Mouse (Mus musculus) heart, postnatal 25 days (tissue): ENCODE data around the gene Rbm47. TPM values are rescaled to one million over a fixed set of nuclear protein-coding genes. Genes with fewer than 3 reads are reported as not detected.

Experiments used
- DNase-seq: peaks from one replicate; pipeline ENCODE4 v3.0.0; 2022; ENCODE audit warnings: low spot score
- intact Hi-C: fragments of 180-260 bp; cut with DNase I; formaldehyde crosslinking; loops from one replicate; pipeline ENCODE4 v1.15.1; 2025
- total RNA-seq, 2 experiments: library from RNA; stranded (reverse); gene quantifications; 2 replicates each; pipeline ENCODE4 v1.2.3; 2021

The Rbm47 gene
- total RNA-seq, 2 experiments from 2014 or later, result 1.7 to 2.8 TPM

DNA sequence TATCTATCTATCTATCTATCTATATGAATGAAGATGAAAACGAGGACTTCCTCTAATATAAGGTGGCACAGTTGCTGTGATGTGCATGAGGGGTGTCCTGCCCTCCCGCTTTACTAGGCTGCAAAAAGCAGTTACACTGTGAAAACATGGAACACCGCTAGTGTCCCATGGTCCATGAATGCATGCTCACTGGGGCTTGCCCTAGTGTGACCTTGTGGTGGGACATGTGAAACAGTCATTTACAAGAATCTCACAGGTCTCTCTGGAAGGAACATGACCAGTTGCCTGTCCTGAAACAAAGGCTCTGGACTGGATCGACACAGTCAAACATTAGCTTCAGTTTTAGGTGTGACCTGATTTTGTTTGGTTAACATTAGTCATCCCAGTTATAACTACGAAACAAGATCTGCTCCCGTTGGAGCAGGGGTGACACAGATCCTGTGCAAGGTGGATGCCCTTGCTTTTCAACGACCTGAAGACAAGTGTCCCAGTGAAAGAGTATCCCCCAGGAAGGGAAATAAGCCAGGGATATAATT lies 132.1 kb downstream of the Rbm47 start:
- intact Hi-C loops, result no loop called here
- no peak for DNase-seq

DNA sequence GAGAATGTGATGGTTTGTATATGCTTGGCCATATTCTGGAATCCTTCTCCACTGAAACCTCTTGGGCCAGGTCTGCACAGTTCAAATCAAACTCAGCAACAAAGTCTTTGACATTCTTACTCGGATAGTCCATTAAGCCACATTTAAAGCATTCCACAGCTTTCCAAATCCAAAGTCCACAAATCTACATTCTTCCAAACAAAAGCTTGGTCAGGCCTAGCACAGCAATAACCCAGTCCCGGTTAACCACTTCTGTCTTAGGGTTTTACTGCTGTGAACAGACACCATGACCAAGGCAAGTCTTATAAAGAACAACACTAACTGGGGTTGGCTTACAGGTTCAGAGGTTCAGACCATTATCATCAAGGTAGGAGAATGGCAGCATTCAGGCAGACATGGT lies 133.1 kb downstream of the Rbm47 start:
- intact Hi-C loops, result no loop called here
- DNase-seq, result no peak

DNA sequence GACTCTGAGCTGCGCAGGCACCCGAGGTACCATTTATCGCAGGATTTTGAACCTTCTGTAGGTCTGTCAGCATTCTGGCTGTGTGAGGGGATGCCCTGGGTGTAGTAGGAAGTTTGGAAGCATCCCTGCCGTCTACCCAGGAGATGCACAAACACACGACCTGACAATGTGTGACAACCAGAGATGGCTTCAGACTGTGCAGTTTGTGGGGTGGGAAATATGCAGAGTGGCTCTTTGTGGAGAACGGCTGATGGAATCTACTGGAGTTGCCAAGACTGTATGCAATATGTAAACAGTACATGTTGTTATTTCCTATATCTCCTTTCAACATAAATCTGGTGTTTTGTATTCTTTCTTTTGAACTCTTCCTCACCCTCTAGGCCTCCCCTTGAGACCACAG lies 135.9 kb downstream of the Rbm47 start:
- intact Hi-C loops, result no loop called here
- DNase-seq, result no peak

DNA sequence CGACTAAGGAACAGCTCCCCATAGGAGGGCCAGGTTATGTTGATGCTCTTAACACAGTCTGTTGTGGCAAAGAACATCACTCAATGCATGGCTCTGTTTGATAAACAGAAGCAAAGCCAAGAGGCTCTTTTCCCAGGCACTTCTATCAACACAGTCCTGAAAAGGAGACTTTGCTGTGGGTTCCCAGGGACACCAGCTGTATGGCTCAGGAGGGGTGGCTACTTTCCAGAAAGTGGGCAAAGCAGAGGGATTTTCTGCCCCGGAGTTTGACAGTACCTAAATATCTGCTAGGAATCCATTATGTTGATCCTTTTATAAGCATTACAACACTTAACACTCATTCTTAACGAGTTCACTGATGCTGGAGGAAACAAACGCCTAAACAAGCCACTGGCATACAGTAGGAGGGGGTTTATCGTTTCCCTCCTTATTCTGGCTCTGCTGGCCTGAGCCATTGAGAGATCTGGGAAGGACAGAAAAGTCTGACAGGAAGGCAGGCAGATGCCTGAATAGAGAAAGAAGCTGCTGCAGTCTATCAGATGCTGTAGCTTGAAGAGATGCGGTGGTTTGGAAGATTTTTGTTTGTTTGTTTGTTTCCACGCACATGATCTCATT lies 136.4 kb downstream of the Rbm47 start:
- intact Hi-C loops, result no loop called here
- DNase-seq, result no peak

DNA sequence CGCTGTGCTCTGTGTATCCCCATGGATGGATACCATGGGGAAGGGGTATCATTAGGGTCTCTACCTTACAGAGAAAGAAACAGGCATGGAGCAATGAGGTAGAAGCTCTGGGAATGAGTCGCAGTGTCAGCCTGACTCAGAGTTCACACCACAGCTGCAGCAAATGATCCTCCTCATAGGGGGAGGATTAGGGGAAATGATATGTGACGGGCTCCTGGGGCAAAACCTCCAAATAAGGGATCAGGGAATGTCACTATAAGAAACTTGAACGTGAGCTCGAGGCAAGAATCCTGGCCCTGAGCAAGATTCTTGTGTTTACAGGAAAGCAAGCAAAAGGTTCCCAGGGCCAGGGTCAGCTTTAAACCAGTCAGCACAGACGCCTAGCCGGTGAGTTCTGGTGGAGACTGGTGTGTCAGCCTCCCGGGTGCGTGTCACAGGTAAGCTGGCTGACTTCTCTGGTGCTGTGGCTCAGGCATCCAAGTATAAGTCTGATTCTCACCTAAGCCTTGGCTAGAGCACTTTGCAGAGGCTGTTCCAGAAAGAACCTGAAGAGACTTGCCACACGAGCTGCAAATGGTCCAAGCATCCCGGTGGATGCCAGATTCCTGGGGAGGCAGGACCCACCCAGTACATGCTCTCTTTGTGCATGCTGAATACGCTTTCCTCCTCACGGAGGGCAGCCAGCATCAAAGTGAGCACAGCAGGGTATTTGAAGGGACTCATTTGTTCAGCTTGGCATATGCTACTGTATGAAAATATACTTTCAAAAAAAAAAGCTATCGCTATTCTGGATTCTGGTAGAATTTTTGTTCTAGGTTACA lies 138.3 kb downstream of the Rbm47 start:
- DNase-seq, result no peak
- intact Hi-C loops, result no loop called here

DNA sequence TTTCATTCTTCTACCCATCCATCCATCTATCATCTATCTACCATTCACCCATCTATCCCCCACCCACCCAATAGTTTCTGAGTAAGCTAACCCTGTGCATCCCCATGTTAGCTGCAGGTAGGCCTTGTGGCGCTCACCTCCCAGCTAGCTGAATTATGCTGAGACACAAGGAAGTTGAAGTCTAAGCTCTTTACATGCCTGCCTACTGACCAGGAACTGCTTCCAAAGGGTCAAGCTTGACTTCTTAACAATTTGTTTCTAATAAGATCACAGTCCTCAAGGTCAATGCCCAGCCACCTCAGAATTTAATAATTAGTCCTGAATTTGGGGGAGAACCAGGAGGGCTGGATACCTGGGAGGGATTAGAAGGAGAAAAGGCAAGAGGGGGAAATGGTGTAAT lies 140.1 kb downstream of the Rbm47 start:
- DNase-seq, result no peak
- intact Hi-C loops, result no loop called here

DNA sequence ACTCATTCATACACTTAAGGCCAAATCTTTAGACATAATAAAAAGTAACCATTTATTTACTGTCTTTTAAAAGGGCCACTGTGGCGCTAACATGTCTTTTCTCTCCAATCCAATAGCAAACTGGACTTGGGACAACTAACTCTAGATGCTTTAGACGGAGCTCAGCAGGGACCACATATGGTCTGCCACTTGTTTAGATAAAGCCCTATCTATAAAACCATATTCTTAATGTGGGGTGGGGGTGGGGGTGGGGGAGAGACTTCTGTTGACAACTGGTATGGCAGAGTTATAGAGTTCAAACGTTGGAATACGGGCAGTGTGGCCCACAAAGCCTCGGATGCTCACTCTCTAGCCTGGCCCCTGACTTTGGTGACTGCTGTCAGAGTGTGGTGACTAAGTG lies 141.2 kb downstream of the Rbm47 start:
- intact Hi-C loops, result no loop called here
- no peak for DNase-seq

DNA sequence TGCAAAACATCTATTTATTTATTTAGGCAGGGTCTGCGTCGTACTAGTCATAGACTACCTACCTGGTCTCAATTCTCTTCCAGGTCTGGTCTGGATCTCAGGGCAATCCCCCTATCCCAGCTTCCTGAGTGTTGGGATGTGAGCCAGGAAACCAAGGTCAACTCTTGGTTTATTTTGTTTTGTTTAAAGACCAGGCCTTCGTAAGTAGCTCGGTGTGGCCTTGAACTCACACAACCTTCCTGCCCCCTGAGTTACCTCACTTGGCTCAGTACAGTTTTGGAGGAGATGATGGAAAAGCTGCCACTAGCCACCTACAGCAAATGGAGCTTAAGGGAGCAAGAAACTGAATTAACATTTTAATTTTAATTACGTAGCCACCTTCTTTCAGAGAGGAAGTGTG lies 144.7 kb downstream of the Rbm47 start:
- no peak for DNase-seq
- intact Hi-C loops, result no loop called here

DNA sequence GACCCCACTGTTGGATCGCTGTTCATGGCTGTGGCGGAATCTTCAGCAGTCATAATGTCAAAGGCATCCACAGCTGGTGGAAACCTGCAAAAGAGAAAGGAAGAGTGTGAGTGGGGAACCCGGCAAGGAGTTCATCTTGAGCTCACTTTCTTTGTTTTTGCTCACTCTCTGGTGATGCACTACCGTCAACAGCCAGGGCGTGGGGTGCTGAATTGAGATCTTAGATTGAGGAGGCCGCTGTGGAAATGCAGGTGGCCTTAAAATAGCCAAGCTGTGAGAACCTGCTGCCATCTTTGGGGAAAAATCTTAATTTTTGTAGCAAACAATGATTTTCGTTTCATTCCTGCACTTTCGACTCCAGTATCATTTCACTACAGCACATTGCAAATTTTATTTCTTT lies 145.7 kb downstream of the Rbm47 start:
- intact Hi-C loops, result no loop called here
- DNase-seq, result no peak

DNA sequence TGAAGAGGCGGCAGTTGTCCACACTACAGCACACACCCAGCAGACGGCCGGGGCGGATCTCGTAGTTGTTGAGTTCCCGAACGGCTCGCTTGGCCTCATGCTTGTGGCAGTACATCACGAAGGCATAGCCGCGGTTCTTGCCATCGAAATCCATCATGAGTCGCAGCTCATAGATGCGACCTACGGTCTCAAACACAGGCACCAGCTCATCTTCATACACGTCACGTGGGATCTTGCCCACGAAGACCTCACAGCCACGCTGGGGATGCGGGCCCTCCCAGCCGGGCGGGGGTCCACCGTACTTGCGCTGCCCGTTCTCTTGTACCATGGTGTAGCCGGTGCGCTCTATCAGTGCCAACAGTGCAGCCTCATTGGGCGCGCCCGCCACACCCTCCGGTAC lies 146.1 kb downstream of the Rbm47 start:
- no peak for DNase-seq
- intact Hi-C loops, result no loop called here

DNA sequence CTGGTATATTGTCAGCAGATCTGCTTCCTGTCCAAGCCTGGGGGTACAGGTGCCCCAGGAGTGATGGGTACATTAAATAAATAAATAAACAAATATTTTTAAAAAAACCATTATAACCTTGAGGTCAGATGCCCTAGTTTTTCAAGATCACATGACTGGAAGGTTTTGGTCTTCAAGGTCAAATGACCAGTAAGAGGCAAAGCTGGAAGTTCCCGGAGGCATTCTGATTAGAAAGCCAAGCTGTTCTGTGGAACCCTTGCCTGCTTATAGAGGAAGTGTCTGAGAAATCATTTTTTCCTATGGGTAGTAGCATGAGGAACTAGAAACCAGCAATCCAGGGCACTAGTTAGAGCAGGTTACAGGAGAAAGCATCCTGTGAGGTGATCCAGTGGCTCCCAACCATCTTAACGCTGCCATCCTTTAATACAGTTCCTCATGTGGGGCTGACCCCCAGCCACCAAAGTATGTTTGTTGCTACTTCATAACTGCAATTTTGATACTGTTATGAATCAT lies 157.4 kb downstream of the Rbm47 start:
- no peak for DNase-seq
- intact Hi-C loops, result no loop called here

DNA sequence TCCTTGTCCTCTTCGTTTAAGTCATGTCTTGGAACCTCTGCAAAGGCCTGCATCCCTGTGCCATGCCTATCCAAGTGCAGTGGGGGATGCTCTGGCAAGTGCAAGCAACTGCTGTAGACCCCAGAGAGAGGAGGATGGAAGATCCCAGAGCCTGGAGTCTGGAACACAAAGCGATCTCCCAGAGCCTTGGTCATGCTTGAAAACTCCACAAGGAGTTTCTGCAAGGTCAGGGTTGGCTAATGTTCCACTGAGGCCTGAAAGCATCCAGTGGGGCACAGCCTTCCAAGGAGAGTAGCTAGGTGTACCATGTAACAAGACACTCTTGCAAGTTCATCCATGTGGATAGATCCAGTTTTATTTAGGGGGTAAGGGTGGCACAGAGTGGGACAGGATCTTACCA lies 158.5 kb downstream of the Rbm47 start:
- intact Hi-C loops, result no loop called here

DNA sequence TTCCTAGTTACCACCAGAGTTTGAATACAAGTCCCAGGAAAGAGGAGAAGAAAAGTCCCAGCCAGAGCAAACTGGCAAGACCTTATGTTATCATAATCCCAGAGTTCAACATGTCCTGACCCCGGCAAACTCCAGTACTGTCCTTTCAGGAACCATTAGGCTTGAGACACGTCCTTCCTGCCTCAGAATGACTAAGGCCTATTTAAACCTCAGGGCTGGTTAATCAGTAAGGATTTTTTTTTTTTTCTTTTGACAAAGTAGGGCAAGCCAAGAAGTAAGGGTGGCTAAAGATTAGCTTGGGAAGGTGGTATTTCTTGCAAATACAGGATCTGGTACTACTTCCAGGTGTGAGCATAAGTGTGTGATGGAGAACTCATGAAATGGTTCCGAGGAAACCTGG lies 158.9 kb downstream of the Rbm47 start:
- intact Hi-C loops, result no loop called here
- no peak for DNase-seq

More for the DNA sequence above, 158.5 kb downstream of the Rbm47 start:
- DNase-seq, result no peak

DNA sequence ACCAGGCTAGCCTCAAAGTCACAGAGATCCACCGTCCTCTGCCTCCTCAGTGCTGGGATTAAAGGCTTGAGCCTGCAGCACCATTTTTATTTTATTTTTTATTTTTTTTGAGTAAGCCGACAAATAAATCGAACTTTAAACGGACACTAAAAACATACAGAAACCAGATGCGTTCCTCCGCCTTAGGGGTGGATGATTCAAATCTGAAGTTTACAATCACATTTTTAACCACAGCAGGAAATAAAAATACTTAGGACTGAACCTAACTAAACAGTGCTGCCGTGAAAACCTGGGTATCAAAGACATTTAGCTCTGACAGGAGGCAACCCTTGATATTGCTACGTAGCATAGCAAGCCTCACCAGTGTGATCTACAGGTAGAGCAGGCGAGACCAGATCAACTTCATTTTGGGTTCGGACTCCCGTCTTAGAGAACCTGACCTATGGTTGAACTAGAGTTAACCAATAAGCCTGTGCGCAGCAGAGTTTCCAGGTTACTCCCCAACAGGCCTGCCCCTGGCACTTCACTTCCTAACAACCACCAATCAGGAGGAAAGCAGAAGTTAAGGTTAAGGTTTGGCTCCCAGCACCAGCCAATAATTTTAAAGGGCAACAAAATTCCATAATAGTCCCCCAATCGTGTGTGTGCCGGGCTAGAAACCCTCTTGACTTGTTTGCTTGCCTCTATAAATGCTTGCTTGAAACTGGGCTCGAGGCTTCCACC lies 164.5 kb downstream of the Rbm47 start:
- intact Hi-C loops, result no loop called here

DNA sequence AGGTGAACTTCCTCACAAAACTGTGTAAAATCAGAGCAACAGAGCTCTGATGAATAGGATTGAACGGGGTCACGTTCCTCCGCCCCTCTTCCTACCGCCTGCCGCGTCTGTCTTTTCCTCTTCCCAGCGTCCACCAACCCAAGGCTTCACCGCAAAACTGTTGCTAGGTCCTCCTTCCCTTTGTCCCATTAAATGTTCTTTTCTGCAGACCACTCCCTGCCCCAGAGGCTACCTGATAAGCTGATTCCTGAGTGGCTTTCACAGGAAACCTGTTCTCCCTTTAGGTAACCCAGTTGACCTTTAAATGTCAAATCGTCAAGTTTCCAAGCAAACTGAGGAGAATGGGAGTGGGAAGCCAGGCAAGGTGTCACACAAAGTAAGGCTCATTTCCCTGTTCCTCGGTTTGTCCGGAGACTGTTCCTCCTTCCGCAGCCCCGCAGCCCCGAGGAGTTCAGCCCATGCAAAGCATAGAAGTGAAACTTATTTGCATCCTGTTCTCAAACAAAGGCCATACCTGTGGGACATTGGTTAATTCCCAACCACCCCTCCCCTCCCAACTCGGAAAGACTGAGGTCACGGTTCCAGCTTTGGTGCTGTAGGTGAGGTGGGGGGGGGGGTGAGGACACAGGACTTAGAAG lies 167.8 kb downstream of the Rbm47 start:
- intact Hi-C loops, result no loop called here
- no peak for DNase-seq

More for the DNA sequence above, 164.5 kb downstream of the Rbm47 start:
- no peak for DNase-seq

DNA sequence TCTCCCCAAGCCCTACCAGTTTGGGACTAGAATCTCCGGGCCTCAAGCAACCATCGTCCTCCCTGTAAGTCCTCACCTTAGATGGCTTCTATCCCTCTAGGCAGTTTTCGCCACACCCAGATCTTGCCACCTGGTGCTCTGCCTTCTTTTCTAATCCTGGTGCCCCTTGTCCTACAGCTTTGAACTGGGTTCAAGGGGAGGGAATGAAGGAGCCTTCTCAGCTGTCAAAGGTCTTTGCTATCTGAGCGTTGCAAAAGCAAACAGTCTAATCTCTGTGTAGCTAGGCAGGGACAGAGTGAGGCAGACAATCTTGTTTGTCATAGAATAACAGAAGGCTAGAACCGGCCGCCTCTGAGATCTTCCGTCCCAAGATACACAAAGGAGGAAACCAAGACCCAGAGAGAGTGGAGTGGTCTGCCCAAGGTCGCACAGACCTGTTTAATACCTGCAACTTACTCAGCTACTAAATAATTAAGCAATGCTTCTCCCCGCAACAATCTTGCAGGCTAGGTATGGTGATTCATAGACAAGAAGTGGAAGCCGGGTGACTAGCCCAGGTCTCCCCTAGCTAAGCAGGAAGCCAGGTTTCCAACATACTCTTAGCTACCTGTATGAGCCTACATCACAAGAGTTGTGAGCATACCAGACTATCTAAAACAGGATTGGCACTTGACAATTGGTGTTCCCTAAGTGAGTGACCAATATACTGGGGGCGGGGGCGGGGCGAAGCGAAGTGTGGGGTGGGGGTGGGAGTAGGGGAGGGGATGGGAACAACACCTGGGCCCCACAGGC lies 168.6 kb downstream of the Rbm47 start, which contains the start of gene 9130230L23Rik:
TSS of gene 9130230L23Rik (minus strand) at position 152 of the 792 bp plus-strand sequence.
- intact Hi-C loops, result no loop called here
- DNase-seq, result no peak

DNA sequence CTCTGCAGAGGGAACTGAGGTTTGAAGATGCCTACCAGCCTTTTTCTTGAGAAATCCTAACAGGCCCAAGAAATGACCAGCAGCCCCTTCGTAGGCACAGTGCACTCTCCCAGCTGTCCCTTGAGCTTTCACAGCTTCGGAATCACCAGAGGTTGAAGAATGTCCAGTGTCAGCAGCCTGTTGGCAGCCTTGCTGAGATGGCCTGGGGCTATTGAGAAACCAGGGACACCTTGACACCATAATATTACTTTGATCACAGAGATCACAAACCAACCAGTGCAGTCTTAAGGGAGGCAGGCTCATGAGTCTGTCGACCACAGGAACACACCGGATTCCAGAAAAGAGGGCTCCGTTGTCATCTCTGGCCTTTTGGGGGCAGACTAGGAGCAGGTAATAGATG lies 171.7 kb downstream of the Rbm47 start:
- intact Hi-C loops, result no loop called here
- DNase-seq, result no peak

DNA sequence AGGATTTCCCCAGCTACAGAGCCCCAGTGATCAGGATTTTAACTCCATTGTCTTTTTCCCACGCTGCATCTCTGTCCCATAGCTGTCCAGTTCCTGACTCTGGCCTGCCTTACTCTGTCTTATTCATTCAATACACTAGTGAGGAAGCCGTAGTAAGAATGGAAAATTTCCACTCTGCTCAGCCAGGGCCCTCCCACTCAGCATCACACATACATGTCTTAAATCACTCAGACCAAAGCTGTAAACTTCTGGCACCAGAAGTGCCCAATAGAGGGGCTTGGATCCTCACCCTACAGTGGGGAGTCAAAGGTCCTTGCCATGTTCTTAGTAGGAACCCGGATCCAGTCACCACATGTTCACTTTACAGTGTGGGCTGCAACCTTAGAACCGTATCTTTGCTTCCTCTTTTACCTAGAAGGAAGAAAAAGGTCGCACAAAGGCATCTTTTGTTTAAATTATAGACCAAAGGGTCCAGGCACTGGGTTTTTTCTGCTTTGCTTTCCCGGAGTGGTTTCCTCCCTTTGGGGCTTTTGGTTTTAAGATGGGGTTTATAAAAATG lies 172.3 kb downstream of the Rbm47 start:
- DNase-seq, result no peak
- intact Hi-C loops, result no loop called here

DNA sequence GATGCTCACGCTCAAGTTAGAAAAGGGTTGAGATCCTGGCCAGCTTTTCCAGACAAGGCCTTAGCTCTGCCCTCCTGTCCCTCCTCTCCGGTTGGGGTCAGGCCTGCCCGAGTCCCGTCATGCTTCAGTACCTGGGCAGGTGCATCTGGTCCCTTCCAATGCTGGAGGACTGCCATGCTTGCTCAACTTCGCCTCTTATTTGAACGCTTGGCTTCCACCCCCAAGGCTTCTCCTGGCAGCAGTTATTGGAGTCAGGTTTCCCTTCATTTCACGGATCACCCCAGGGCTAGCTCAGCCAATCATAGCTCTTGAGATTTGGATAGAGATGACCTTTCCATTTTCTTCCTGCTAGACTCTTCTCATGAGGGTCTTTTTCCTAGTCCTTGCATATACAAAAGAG lies 172.8 kb downstream of the Rbm47 start:
- intact Hi-C loops, result no loop called here
- no peak for DNase-seq
